Mouse (Mus musculus) hindbrain, postnatal 0 days (tissue): ENCODE data around the gene Fam43b. TPM values are rescaled to one million over a fixed set of nuclear protein-coding genes. Genes with fewer than 3 reads are reported as not detected.

Source experiments
- ATAC-seq: fragments of 200-750 bp; cut with Nextera tagmentation; 2 replicates; pipeline ENCODE4 v1.8.0; 2017; ENCODE audit warnings: mild to moderate bottlenecking, moderate TSS enrichment, moderate library complexity
- DNase-seq: peaks from one replicate; pipeline ENCODE4 v3.0.0-alpha.2; 2015; ENCODE audit warnings: low spot score
- H3K27ac ChIP-seq: fragments of 300-500 bp; sonication (generic); 2 replicates; pipeline ENCODE4 v1.5.1; 2014; ENCODE audit warnings: mild to moderate bottlenecking
- H3K27me3 ChIP-seq: fragments of 300-500 bp; sonication (generic); 2 replicates; pipeline ENCODE4 v1.6.1; 2014; ENCODE audit warnings: low read length, mixed read lengths; ENCODE audit not compliant: insufficient read depth
- H3K36me3 ChIP-seq: fragments of 300-500 bp; sonication (generic); 2 replicates; pipeline ENCODE4 v1.6.1; 2014; ENCODE audit warnings: low read length, mixed read lengths; ENCODE audit not compliant: insufficient read depth
- H3K4me1 ChIP-seq: fragments of 300-500 bp; sonication (generic); 2 replicates; pipeline ENCODE4 v1.6.1; 2014; ENCODE audit warnings: antibody characterized with exemption, low read length, mixed read lengths; ENCODE audit not compliant: insufficient read depth
- H3K4me2 ChIP-seq: fragments of 300-500 bp; sonication (generic); 2 replicates; pipeline ENCODE4 v1.6.1; 2014; ENCODE audit warnings: low read depth, mild to moderate bottlenecking, low read length, moderate library complexity, mixed read lengths
- H3K4me3 ChIP-seq: fragments of 300-500 bp; sonication (generic); 2 replicates; pipeline ENCODE4 v1.5.1; 2014; ENCODE audit warnings: low read length
- H3K9ac ChIP-seq: fragments of 300-500 bp; sonication (generic); replicated peaks from 2 replicates; pipeline ENCODE4 v1.6.1; 2014; ENCODE audit warnings: mild to moderate bottlenecking, low read length, moderate library complexity, mixed read lengths
- H3K9me3 ChIP-seq: fragments of 300-500 bp; sonication (generic); 2 replicates; pipeline ENCODE4 v1.6.1; 2016; ENCODE audit warnings: low read length, mixed read lengths
- CTCF ChIP-seq: IDR thresholded peaks from 2 replicates; pipeline ENCODE4 v1.5.1; 2016; ENCODE audit warnings: antibody characterized with exemption, control low read depth, low read depth
- WGBS: fragments of 180-500 bp; shearing (Covaris S2); extraction: QIAGEN DNeasy Blood & Tissue Kit; methylation state at CpG from one replicate; pipeline ENCODE4 v1.1.7; 2014; 5-methylcytosine and 5-hydroxymethylcytosine counted together
- polyA plus RNA-seq: library from polyadenylated mRNA; unstranded; fragments of >200 nt; fragmentation: Nextera tagmentation; extraction: Ambion mirVana; gene quantifications from 2 replicates; pipeline ENCODE4 v1.2.1, GENCODE M21; 2015
- total RNA-seq: library from RNA; depleted of rRNA; stranded (reverse); fragments of >200 nt; gene quantifications from 2 replicates; pipeline ENCODE4 v1.2.3, GENCODE M21; 2014

Gene Fam43b
- total and polyA plus RNA-seq, 2 experiments from 2014 or later, result 18.6 to 23.8 TPM

DNA sequence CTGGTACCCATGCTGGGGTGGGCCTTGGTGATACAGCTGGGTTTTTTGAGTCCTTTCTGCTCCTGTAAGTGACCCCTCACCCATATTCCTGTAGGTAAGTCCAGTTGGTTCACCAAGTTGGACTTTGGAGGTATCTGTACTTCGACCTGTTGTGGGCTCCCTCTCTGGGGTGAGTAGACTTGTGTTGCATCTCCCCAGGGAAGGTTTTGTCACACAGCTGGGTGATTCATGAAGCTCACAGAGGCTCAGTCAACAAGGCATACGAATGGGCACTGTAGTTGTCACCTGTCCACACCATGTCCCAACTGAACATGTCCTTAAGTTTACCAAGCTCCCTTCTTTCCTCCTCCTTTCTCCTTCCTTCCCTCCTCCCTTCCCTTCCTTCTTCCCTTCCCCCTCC, 29.8 kb downstream of the Fam43b start:
- H3K9ac ChIP-seq, result no peak overlapping the region
- H3K27me3 ChIP-seq, result no peaks in the 10 kb centered on the region
- H3K4me3 ChIP-seq, result no peak overlapping the region
- no peak overlapping the region for H3K27ac ChIP-seq
- ATAC-seq (no peak), DNase-seq (no peak)
- peaks cover 14% of the 10 kb centered on the region for H3K4me1 ChIP-seq
- 73% methylated on average over 2 of the region's 2 CpGs for WGBS
- H3K9me3 ChIP-seq, result no peaks in the 10 kb centered on the region
- no peaks in the 10 kb centered on the region for H3K36me3 ChIP-seq
- no peak for TF ChIP-seq CTCF
- H3K4me2 ChIP-seq, result no peak overlapping the region

GRCm38 (mm10) chr4:138363511-138363910, 32.8 kb downstream of the Fam43b start:
- Histone ChIP-seq H3K9me3 (no peaks in the 10 kb centered on the region), H3K9ac (no peak overlapping the region), H3K36me3 (no peaks in the 10 kb centered on the region), H3K4me2 (no peak overlapping the region), H3K27ac (no peak overlapping the region), H3K4me1 (peaks cover 18% of the 10 kb centered on the region), H3K4me3 (no peak overlapping the region), H3K27me3 (no peaks in the 10 kb centered on the region)
- 70% methylated on average over 5 of the region's 5 CpGs for WGBS
- no peak for TF ChIP-seq CTCF
- DNase-seq (no peak), ATAC-seq (no peak)

DNA sequence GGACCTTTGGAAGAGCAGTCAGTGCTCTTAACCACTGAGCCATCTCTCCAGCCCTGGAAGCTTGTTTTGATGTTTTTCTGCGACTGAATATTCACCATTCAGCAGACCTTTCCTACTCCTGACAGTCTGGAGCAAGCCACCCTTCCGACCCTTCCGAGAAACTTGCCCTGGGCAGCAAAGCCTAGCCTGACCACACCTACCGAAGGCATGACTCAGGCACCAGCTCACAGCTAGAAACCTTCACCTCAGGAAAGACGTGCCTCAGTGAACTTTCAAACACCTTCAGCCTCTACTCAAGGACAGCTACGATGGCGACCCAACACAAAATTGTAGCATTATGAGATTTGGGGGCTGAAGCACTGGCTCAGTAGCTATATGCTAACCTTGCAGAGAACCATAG, 33.4 kb downstream of the Fam43b start:
- 86% methylated on average over 7 of the region's 7 CpGs for WGBS
- no peaks in the 10 kb centered on the region for H3K9me3 ChIP-seq
- H3K4me1 ChIP-seq, result peaks cover 13% of the 10 kb centered on the region
- no peaks in the 10 kb centered on the region for H3K27me3 ChIP-seq
- no peak for TF ChIP-seq CTCF
- no peak overlapping the region for H3K4me2 ChIP-seq
- H3K36me3 ChIP-seq, result no peaks in the 10 kb centered on the region
- ATAC-seq, result no peak
- no peak overlapping the region for H3K27ac ChIP-seq
- H3K4me3 ChIP-seq, result no peak overlapping the region
- H3K9ac ChIP-seq, result no peak overlapping the region
- DNase-seq, result no peak

GRCm38 (mm10) chr4:138361370-138361821, 34.9 kb downstream of the Fam43b start:
- peak; percentile 49 for ATAC-seq
- TF ChIP-seq CTCF, result no peak
- Histone ChIP-seq H3K4me3 (no peak overlapping the region), H3K9ac (peak overlapping the region; percentile 28), H3K9me3 (no peaks in the 10 kb centered on the region), H3K4me2 (peak overlapping the region; percentile 33; the same call in 1 of the 2 replicates), H3K36me3 (no peaks in the 10 kb centered on the region), H3K27me3 (no peaks in the 10 kb centered on the region), H3K4me1 (peaks cover 10% of the 10 kb centered on the region; the same call in 1 of the 2 replicates), H3K27ac (peak overlapping the region; percentile 82)
- DNase-seq, result peak; percentile 72
- WGBS, result 6% methylated on average over 9 of the region's 11 CpGs

DNA sequence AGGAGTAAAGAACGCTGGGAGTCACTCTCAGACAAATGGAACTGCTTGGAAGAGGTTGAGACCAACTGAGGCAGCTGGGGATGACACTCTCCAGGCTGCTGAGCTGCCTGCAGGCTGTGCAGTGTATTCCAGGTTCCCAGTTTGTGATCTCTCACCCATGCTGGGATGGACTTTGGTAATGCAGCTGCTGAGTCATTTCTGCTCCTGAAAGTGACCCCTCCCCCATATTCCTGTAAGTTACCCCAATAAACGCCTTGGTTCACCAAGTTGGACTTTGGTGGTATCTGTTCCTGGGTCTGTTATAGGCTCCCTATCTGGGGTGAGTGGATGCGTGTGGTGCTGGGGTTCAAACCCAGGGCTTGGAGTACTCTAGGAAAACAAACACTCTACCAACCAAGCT, 38.2 kb downstream of the Fam43b start:
- WGBS, result 74% methylated on average over 3 of the region's 3 CpGs
- peaks cover 10% of the 10 kb centered on the region; the same call in 1 of the 2 replicates for H3K4me1 ChIP-seq
- no peak for TF ChIP-seq CTCF
- no peaks in the 10 kb centered on the region for H3K9me3 ChIP-seq
- DNase-seq, result no peak
- no peak overlapping the region for H3K4me2 ChIP-seq
- H3K4me3 ChIP-seq, result no peak overlapping the region
- no peaks in the 10 kb centered on the region for H3K27me3 ChIP-seq
- no peaks in the 10 kb centered on the region for H3K36me3 ChIP-seq
- H3K27ac ChIP-seq, result no peak overlapping the region
- ATAC-seq, result no peak
- H3K9ac ChIP-seq, result no peak overlapping the region

DNA sequence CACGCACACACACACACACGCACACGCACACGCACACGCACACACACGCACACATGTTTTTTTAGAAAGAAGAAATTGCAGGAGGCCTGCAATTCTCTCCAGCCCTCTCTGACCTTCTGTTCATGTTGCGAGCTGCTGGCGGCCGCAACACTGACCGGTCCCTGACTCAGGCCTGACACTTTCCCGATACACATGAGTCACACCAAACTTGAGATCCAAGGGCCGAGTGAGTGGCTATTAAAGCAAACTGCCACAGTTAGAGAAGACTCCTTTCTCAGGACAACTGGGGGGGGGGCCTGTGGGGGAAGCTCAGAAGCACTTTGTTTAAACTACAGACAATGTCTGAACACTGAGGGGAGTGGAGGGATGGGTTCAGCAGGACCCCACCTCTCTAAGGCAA, 39.8 kb downstream of the Fam43b start:
- Histone ChIP-seq H3K9ac (no peak overlapping the region), H3K4me2 (no peak overlapping the region), H3K27ac (no peak overlapping the region), H3K9me3 (no peaks in the 10 kb centered on the region), H3K36me3 (no peaks in the 10 kb centered on the region), H3K4me1 (peaks cover 4% of the 10 kb centered on the region; the same call in 1 of the 2 replicates), H3K27me3 (no peaks in the 10 kb centered on the region), H3K4me3 (no peak overlapping the region)
- 94% methylated on average over 12 of the region's 12 CpGs for WGBS
- no peak for TF ChIP-seq CTCF
- DNase-seq, result no peak
- ATAC-seq, result no peak

DNA sequence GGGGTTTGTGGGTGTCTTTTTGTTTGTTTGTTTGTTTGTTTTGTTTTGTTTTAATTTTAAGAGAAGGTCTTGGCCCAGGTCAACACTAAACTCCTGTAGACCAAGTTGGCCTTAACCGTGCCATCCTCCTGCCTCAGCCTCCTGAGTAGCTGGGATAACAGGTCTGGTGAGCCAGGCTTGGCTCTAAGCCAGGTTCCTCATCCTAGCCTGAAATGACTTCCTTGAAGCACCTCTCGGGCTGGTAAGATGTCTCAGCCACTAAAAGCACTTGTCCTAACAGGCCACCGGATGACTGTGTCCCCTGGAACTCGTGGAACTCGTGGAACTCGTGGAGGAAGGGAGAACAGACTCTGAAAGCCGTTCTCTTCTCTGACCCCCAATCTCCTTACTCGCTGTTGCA, 40.2 kb downstream of the Fam43b start:
- TF ChIP-seq CTCF, result no peak
- H3K27ac ChIP-seq, result no peak overlapping the region
- 87% methylated on average over 8 of the region's 8 CpGs for WGBS
- ATAC-seq (no peak), DNase-seq (no peak)
- no peaks in the 10 kb centered on the region for H3K27me3 ChIP-seq
- no peaks in the 10 kb centered on the region for H3K9me3 ChIP-seq
- H3K4me2 ChIP-seq, result no peak overlapping the region
- H3K9ac ChIP-seq, result no peak overlapping the region
- no peak overlapping the region for H3K4me3 ChIP-seq
- H3K4me1 ChIP-seq, result no peaks in the 10 kb centered on the region; the same call in 1 of the 2 replicates
- no peaks in the 10 kb centered on the region for H3K36me3 ChIP-seq
